ENCODE assay signal across 8 mouse cellular contexts in the genomic region with DNA sequence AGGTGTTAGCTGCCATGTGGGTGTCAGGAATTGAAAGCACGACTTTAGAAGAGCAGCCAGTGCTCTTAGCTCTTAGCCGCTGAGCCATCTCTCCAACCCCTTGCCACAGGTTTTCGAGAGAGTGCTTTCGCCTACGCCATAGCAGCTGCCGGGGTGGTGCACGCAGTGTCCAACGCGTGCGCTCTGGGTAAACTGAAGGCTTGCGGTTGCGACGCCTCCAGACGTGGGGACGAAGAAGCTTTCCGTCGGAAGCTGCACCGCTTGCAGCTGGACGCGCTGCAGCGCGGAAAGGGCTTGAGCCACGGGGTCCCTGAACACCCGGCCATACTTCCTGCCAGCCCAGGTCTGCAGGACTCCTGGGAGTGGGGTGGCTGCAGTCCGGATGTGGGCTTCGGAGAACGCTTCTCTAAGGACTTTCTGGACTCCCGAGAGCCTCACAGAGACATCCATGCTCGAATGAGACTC. TPM values are rescaled to one million over a fixed set of nuclear protein-coding genes. Genes with fewer than 3 reads are reported as not detected.
A peak's percentile ranks its signal among the peaks of the same experiment; 100 is the strongest.
DNase-seq lines count a peak whose midpoint lies in the region; ATAC-seq and TF ChIP-seq lines count a peak whose summit lies in the region.

No protein-coding gene starts in this region.

- WGBS in heart, embryonic 15.5 days = under 1% methylated on average over 29 of the region's 29 CpGs
- under 1% methylated on average over 29 of the region's 29 CpGs for WGBS in midbrain, embryonic 10.5 days
- whole genome bisulfite sequencing in cerebellum, adult 2 months = 3% methylated on average over 29 of the region's 29 CpGs

- H3K4me2 ChIP-seq in heart, embryonic 15.5 days = peak overlapping the region; percentile 53
- peak overlapping the region; percentile 57 for H3K4me2 ChIP-seq in CH12.LX (ENCODE audit: insufficient read depth, low read depth, poor library complexity, severe bottlenecking)

- no peak for TF ChIP-seq RAD21 in CH12.LX (IDR thresholded peaks at IDR 0.05; ENCODE audit: low read depth, low read length)

- no peak overlapping the region for H3K9ac ChIP-seq in heart, embryonic 15.5 days
- H3K9ac ChIP-seq in CH12.LX (ENCODE audit: insufficient read depth, low read depth) = peak overlapping the region; percentile 43

- H3K27me3 ChIP-seq in heart, embryonic 15.5 days = peaks cover 98% of the 10 kb centered on the region
- H3K27me3 ChIP-seq in CH12.LX (replicated peaks) = no peaks in the 10 kb centered on the region
- peaks cover 100% of the 10 kb centered on the region for H3K27me3 ChIP-seq in midbrain, embryonic 10.5 days (ENCODE audit: low read depth, poor library complexity, severe bottlenecking)
- H3K27me3 ChIP-seq in cerebellum, adult 2 months (ENCODE audit: control insufficient read depth, insufficient read depth, low read length) = peaks cover 1% of the 10 kb centered on the region; the same call in 1 of the 2 replicates

- H3K36me3 ChIP-seq in heart, embryonic 15.5 days = no peaks in the 10 kb centered on the region
- peaks cover 0 to 86% of the 10 kb centered on the region in 2 experiments for H3K36me3 ChIP-seq in CH12.LX (replicated peaks in 1 of 2; ENCODE audit: control insufficient read depth in 1 of 2, insufficient read depth in 1 of 2, low read length in 1 of 2)
- no peaks in the 10 kb centered on the region for H3K36me3 ChIP-seq in midbrain, embryonic 10.5 days

- TF ChIP-seq CTCF in CH12.LX (conservative IDR thresholded peaks at IDR 0.05 in 1 of 2, IDR thresholded peaks at IDR 0.05 in 1 of 2; ENCODE audit: low read depth in 2 of 2, low read length in 2 of 2) = no peak
- no peak for TF ChIP-seq CTCF in cerebellum, adult 2 months (IDR thresholded peaks at IDR 0.05; ENCODE audit: borderline replicate concordance, insufficient read depth, low read depth, low read length)

- TF ChIP-seq EP300 in CH12.LX (IDR thresholded peaks at IDR 0.05; ENCODE audit: low read length) = peak; percentile 68

- no peak for ATAC-seq in heart, embryonic 15.5 days (replicated peaks; ENCODE audit: insufficient number of reproducible peaks, insufficient read depth, low FRiP score, low read depth)
- ATAC-seq in granulocyte monocyte progenitor cell, adult 5-6 weeks (replicated peaks; ENCODE audit: poor library complexity, severe bottlenecking) = peak; percentile 62

- peak overlapping the region; percentile 27 for H3K4me3 ChIP-seq in heart, embryonic 15.5 days
- H3K4me3 ChIP-seq in CH12.LX (replicated peaks in 1 of 3; ENCODE audit: low read depth in 2 of 3, low read length in 2 of 3, poor library complexity in 1 of 3) = peak overlapping the region; percentile 43 to 57 (median 53)
- peak overlapping the region; percentile 37 for H3K4me3 ChIP-seq in midbrain, embryonic 10.5 days
- H3K4me3 ChIP-seq in cerebellum, adult 2 months (replicated peaks; ENCODE audit: insufficient read depth, low read depth, low read length) = no peak overlapping the region

- dilution Hi-C loops in CH12.LX (cut with MboI; ENCODE audit: extremely low pct_ligation_motif_present, extremely low pct_unique_long_range_greater_than_20kb, low sequenced_read_pairs) = no loop called here

- H3K9me3 ChIP-seq in heart, embryonic 15.5 days (replicated peaks) = no peaks in the 10 kb centered on the region
- no peaks in the 10 kb centered on the region for H3K9me3 ChIP-seq in CH12.LX (replicated peaks; ENCODE audit: low read length)
- H3K9me3 ChIP-seq in midbrain, embryonic 10.5 days (replicated peaks) = no peaks in the 10 kb centered on the region

- in situ Hi-C loops in CH12.LX (cut with MboI; ENCODE audit: low pct_ligation_motif_present, low pct_unique_long_range_greater_than_20kb, low sequenced_read_pairs) = no loop called here

- peak; percentile 63; the same call in 1 of the 2 replicates for TF ChIP-seq POLR2A in CH12.LX (IDR thresholded peaks at IDR 0.05; ENCODE audit: low read depth, low read length)
- no peak for TF ChIP-seq POLR2A in cerebellum, adult 2 months (IDR thresholded peaks at IDR 0.05; ENCODE audit: borderline replicate concordance, insufficient read depth, low read length)

- no peak overlapping the region for H3K27ac ChIP-seq in heart, embryonic 15.5 days
- peak overlapping the region; percentile 92 for H3K27ac ChIP-seq in CH12.LX (ENCODE audit: insufficient read depth, low read depth)
- no peak overlapping the region for H3K27ac ChIP-seq in midbrain, embryonic 10.5 days (replicated peaks)
- H3K27ac ChIP-seq in cerebellum, adult 2 months (ENCODE audit: insufficient read depth, low read length) = no peak overlapping the region

- H3K4me1 ChIP-seq in heart, embryonic 15.5 days (replicated peaks) = peaks cover 23% of the 10 kb centered on the region
- peaks cover 46 to 95% of the 10 kb centered on the region in 2 experiments for H3K4me1 ChIP-seq in CH12.LX (ENCODE audit: control insufficient read depth in 1 of 2, insufficient read depth in 2 of 2)
- peaks cover 74% of the 10 kb centered on the region for H3K4me1 ChIP-seq in midbrain, embryonic 10.5 days
- H3K4me1 ChIP-seq in cerebellum, adult 2 months (ENCODE audit: control insufficient read depth, insufficient read depth, low read length) = no peaks in the 10 kb centered on the region

- no peak for DNase-seq in heart, adult 8-10 months (ENCODE audit: low spot score)
- DNase-seq in CH12.LX (ENCODE audit: extremely low read depth) = peak; percentile 84
- DNase-seq in midbrain, embryonic 10.5 days (ENCODE audit: low spot score) = peak; percentile 40
- DNase-seq in cerebellum, adult 2 months = no peak
- no peak for DNase-seq in ovary, adult 18-20 months (ENCODE audit: low spot score)
- no peak for DNase-seq in cerebellum, adult 18-20 months

- peaks cover 9% of the 10 kb centered on the region for H3K79me2 ChIP-seq in CH12.LX (replicated peaks; ENCODE audit: control insufficient read depth, extremely low read depth, insufficient read depth, poor library complexity, severe bottlenecking)

TF ChIP-seq in CH12.LX, 34 proteins besides CTCF, POLR2A, EP300 and RAD21 (continues in another document):
- peak; percentile 70 for TF ChIP-seq CHD1 (IDR thresholded peaks at IDR 0.05; ENCODE audit: low read depth, low read length)
- peak; percentile 81 for TF ChIP-seq MXI1 (IDR thresholded peaks at IDR 0.05; ENCODE audit: low read depth, low read length)
- TF ChIP-seq SIN3A (IDR thresholded peaks at IDR 0.05; ENCODE audit: low read length) = peak; percentile 91
- TF ChIP-seq MAX (IDR thresholded peaks at IDR 0.05; ENCODE audit: low read length) = peak; percentile 85
- peak; percentile 84; the same call in 1 of the 2 replicates for TF ChIP-seq UBTF (IDR thresholded peaks at IDR 0.05; ENCODE audit: low read depth, low read length)
- TF ChIP-seq TCF12 (IDR thresholded peaks at IDR 0.05; ENCODE audit: low read depth, low read length) = peak; percentile 93
- TF ChIP-seq ZKSCAN1 (IDR thresholded peaks at IDR 0.05; ENCODE audit: borderline replicate concordance, low read depth, low read length) = no peak
- 0 out of 2 replicates have a peak, but pooled peaks have one; percentile 64 for TF ChIP-seq MAZ (IDR thresholded peaks at IDR 0.05; ENCODE audit: low read depth, low read length)
- peak; percentile 60 for TF ChIP-seq ELF1 (IDR thresholded peaks at IDR 0.05; ENCODE audit: low read depth, low read length)

RNA-seq across cellular contexts. Expression of a gene that starts 9.1 kb away (rescaled TPM):
- 0.16 TPM in 1 of 2 replicates, not detected in the other for polyA plus RNA-seq in heart, embryonic 15.5 days (2015; fragmentation: Nextera tagmentation; extraction: Ambion mirVana)
- not detected for total RNA-seq in heart, adult 8-10 months (2022)
- total RNA-seq in CH12.LX (2012; rRNA removed) (126 and 184 TPM in 2 replicates), CH12.LX (2014; rRNA removed) (142 and 155 TPM in 2 replicates)
- 170 and 187 TPM in 2 replicates for polyA plus RNA-seq in CH12.LX (2012; ENCODE audit: insufficient read length, low read depth)
- not detected in 2 replicates for total RNA-seq in granulocyte monocyte progenitor cell, adult 5-6 weeks (2014; fragmentation: Nextera tagmentation)
- total RNA-seq in granulocyte monocyte progenitor cell, adult 5-6 weeks (2017) = not detected in 2 replicates
- 0.85 and 1.3 TPM in 2 replicates for polyA plus RNA-seq in midbrain, embryonic 10.5 days (2016; fragmentation: Nextera tagmentation; extraction: Ambion mirVana)
- 0.36 and 0.59 TPM in 2 replicates for polyA plus RNA-seq in cerebellum, adult 2 months (2012; rRNA removed)

RNA-seq across cellular contexts. Expression of a gene that starts 28.8 kb away (rescaled TPM):
- polyA plus RNA-seq in heart, embryonic 15.5 days (2015; fragmentation: Nextera tagmentation; extraction: Ambion mirVana) = 0.13 and 0.57 TPM in 2 replicates
- under 1 TPM; 0.16 to 0.69 (median 0.26) TPM for total RNA-seq in heart, adult 8-10 months (2022)
- 3.4 and 3.5 TPM in 2 replicates for total RNA-seq in CH12.LX (2012; rRNA removed)
- 0.67 and 0.89 TPM in 2 replicates for total RNA-seq in CH12.LX (2014; rRNA removed)
- polyA plus RNA-seq in CH12.LX (2012; ENCODE audit: insufficient read length, low read depth) = 1.6 and 1.7 TPM in 2 replicates
- total RNA-seq in granulocyte monocyte progenitor cell, adult 5-6 weeks (2014; fragmentation: Nextera tagmentation) = not detected in 2 replicates
- 0.21 and 1.2 TPM in 2 replicates for total RNA-seq in granulocyte monocyte progenitor cell, adult 5-6 weeks (2017)
- 8.7 and 11.0 TPM in 2 replicates for polyA plus RNA-seq in midbrain, embryonic 10.5 days (2016; fragmentation: Nextera tagmentation; extraction: Ambion mirVana)
- 3.6 and 4.0 TPM in 2 replicates for polyA plus RNA-seq in cerebellum, adult 2 months (2012; rRNA removed)

RNA-seq across cellular contexts. Expression of a gene that starts 51.4 kb away (rescaled TPM):
- 3.8 and 4.6 TPM in 2 replicates for polyA plus RNA-seq in heart, embryonic 15.5 days (2015; fragmentation: Nextera tagmentation; extraction: Ambion mirVana)
- total RNA-seq in heart, adult 8-10 months (2022) = 1 to 10 TPM; 1.6 to 4.1 (median 2.2) TPM
- 0.08 and 0.13 TPM in 2 replicates for total RNA-seq in CH12.LX (2012; rRNA removed)
- 0.09 TPM in 1 of 2 replicates, not detected in the other for total RNA-seq in CH12.LX (2014; rRNA removed)
- polyA plus RNA-seq in CH12.LX (2012; ENCODE audit: insufficient read length, low read depth) = 0.12 TPM in 1 of 2 replicates, not detected in the other
- not detected in 2 replicates for total RNA-seq in granulocyte monocyte progenitor cell, adult 5-6 weeks (2014; fragmentation: Nextera tagmentation)
- total RNA-seq in granulocyte monocyte progenitor cell, adult 5-6 weeks (2017) = not detected in 2 replicates
- polyA plus RNA-seq in midbrain, embryonic 10.5 days (2016; fragmentation: Nextera tagmentation; extraction: Ambion mirVana) = not detected in 2 replicates
- 0.33 and 0.52 TPM in 2 replicates for polyA plus RNA-seq in cerebellum, adult 2 months (2012; rRNA removed)

RNA-seq across cellular contexts. Expression of a gene that starts 54.3 kb away (rescaled TPM):
- 0.08 TPM in 1 of 2 replicates, not detected in the other for polyA plus RNA-seq in heart, embryonic 15.5 days (2015; fragmentation: Nextera tagmentation; extraction: Ambion mirVana)
- under 1 TPM in 1 of 4 experiments, not detected in 3; 0.09 TPM for total RNA-seq in heart, adult 8-10 months (2022)
- total RNA-seq in CH12.LX (2012; rRNA removed) = 0.04 TPM in 1 of 2 replicates, not detected in the other
- not detected in 2 replicates for total RNA-seq in CH12.LX (2014; rRNA removed)
- polyA plus RNA-seq in CH12.LX (2012; ENCODE audit: insufficient read length, low read depth) = 0.23 and 0.24 TPM in 2 replicates
- total RNA-seq in granulocyte monocyte progenitor cell, adult 5-6 weeks (2014; fragmentation: Nextera tagmentation) = not detected in 2 replicates
- not detected in 2 replicates for total RNA-seq in granulocyte monocyte progenitor cell, adult 5-6 weeks (2017)
- polyA plus RNA-seq in midbrain, embryonic 10.5 days (2016; fragmentation: Nextera tagmentation; extraction: Ambion mirVana) = 1.3 and 2.2 TPM in 2 replicates
- polyA plus RNA-seq in cerebellum, adult 2 months (2012; rRNA removed) = 83.2 and 85.2 TPM in 2 replicates

Comparison
In these comparisons a context has a peak if more than half of its experiments do, and no peak if none do; other contexts are left out.
1. DNase-seq: peak in CH12.LX (single experiment) and midbrain, embryonic 10.5 days (single experiment); none in heart, adult 8-10 months (single experiment), cerebellum, adult 2 months (0 of 2), ovary, adult 18-20 months (single experiment) and cerebellum, adult 18-20 months (0 of 2).
2. RNA of a gene that starts 9.1 kb away (polyA plus RNA-seq): 170 to 187 TPM in CH12.LX; 0.85 to 1.3 TPM in midbrain, embryonic 10.5 days, 0.36 to 0.59 TPM in cerebellum, adult 2 months and 0.16 TPM in heart, embryonic 15.5 days; every median in the first group is over 10 times any median in the second.